Mouse (Mus musculus): ENCODE data around the gene Skap1. TPM values are rescaled to one million over a fixed set of nuclear protein-coding genes. Genes with fewer than 3 reads are reported as not detected.

Skap1 gene
- total and polyA plus RNA-seq, 3 experiments, result 0.25 to 0.98 TPM; not detected in 1

DNA sequence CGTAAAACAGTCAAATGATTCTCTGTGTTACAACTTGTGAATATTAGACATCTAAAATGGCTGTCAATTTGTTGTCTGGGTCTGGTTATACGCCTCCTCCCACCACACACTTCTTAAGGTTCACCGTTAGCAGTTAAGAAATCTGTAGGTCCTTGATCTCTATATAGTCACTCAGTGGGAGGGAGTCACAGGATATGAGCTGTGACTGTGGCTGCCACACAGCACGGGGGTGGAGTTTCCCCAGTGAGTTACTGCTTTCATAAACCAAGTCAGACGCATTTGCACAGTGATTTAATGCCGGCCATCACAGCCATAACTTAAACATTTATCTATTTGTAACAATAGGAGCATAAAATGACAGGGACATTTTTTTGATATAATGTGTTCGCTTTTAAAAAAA, 2.6 kb downstream of the Skap1 start:
- H3K27ac ChIP-seq, result no peak overlapping the region
- DNase-seq, result no peak
- TF ChIP-seq EP300 (IDR thresholded peaks at IDR 0.05; ENCODE audit: insufficient read depth, low read depth, low read length) (no peak), CTCF (IDR thresholded peaks at IDR 0.05) (no peak), POLR2A (IDR thresholded peaks at IDR 0.05; ENCODE audit: insufficient read depth, low read depth, low read length) (no peak)
- H3K36me3 ChIP-seq (ENCODE audit: control insufficient read depth, insufficient read depth, low read length), result no peaks in the 10 kb centered on the region
- no peaks in the 10 kb centered on the region for H3K79me2 ChIP-seq (replicated peaks; ENCODE audit: control insufficient read depth, insufficient read depth, low read length)
- intact Hi-C loops (cut with DNase I), result no loop called here
- H3K27me3 ChIP-seq (ENCODE audit: control insufficient read depth, insufficient read depth, low read length), result peaks cover 6% of the 10 kb centered on the region
- no peak overlapping the region for H3K9ac ChIP-seq (ENCODE audit: low read depth, low read length)
- no peak overlapping the region for H3K4me3 ChIP-seq
- WGBS, result 51% methylated on average over 7 of the region's 7 CpGs
- H3K4me1 ChIP-seq (ENCODE audit: control insufficient read depth, insufficient read depth, low read length), result no peaks in the 10 kb centered on the region

DNA sequence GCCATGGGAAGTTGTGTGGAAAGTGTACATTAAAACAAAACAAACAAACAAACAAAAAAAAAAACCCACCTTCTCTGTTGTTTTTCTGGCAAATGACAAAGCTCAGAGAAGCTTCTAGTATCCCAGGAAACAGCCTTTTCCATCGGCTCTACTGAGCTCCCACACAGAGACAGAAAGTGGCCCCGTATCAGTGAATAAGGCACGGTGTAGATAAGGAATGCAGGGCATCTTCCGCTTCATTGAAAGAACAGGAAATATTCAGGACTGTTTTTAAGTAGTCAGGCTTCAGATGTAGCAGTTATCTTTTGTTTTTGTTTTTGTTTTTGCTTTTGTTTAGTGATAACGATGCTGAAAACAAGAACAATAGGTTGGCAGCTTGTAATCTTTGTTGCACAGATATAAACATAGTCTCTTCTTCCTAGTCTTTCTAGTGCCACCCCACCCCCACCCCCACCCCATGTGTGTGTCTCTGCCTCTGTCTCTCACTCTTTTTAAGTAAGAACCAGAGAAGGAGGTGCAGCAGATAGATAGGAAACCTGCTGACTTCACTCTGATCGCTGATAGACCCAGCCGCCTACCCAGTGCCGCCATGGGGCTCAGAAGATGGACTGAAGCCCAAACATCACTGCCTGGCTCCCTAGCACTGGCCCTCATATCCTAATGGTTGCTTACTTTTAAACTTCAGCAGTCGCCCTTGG, 3.8 kb downstream of the Skap1 start:
- no peak overlapping the region for H3K9ac ChIP-seq (ENCODE audit: low read depth, low read length)
- no peak for TF ChIP-seq CTCF (IDR thresholded peaks at IDR 0.05)
- H3K4me1 ChIP-seq (ENCODE audit: control insufficient read depth, insufficient read depth, low read length), result no peaks in the 10 kb centered on the region
- peaks cover 3% of the 10 kb centered on the region for H3K27me3 ChIP-seq (ENCODE audit: control insufficient read depth, insufficient read depth, low read length)
- 14% methylated on average over 9 of the region's 9 CpGs for WGBS
- H3K36me3 ChIP-seq (ENCODE audit: control insufficient read depth, insufficient read depth, low read length), result no peaks in the 10 kb centered on the region
- DNase-seq, result no peak
- H3K4me3 ChIP-seq, result no peak overlapping the region
- intact Hi-C loops (cut with DNase I), result no loop called here
- no peak overlapping the region for H3K27ac ChIP-seq
- no peaks in the 10 kb centered on the region for H3K79me2 ChIP-seq (replicated peaks; ENCODE audit: control insufficient read depth, insufficient read depth, low read length)

DNA sequence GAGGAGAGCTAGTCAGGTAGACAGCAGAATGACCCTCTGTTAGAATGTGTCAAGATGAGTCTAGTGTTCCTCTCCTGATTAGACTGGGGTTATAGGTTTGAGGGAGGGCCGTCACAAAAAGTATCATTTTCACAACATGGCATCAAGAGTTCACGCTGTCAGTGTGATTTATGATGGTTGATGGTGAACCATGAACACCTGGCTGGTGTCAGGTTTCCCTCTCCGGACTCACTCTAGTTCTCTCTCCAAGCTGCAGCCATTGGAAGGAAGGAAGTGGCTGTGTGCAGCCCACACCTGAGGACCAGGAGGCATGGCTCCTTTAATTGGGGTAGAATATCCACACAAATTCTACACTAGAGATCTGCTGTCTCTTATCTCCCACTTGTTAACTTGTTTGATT, 18.3 kb downstream of the Skap1 start:
- Histone ChIP-seq H3K4me3 (no peak overlapping the region), H3K9ac (ENCODE audit: low read depth, low read length) (no peak overlapping the region), H3K27ac (no peak overlapping the region), H3K4me1 (ENCODE audit: control insufficient read depth, insufficient read depth, low read length) (no peaks in the 10 kb centered on the region), H3K36me3 (ENCODE audit: control insufficient read depth, insufficient read depth, low read length) (no peaks in the 10 kb centered on the region), H3K79me2 (replicated peaks; ENCODE audit: control insufficient read depth, insufficient read depth, low read length) (no peaks in the 10 kb centered on the region), H3K27me3 (ENCODE audit: control insufficient read depth, insufficient read depth, low read length) (no peaks in the 10 kb centered on the region)
- TF ChIP-seq CTCF (IDR thresholded peaks at IDR 0.05), result no peak
- DNase-seq, result no peak
- intact Hi-C loops (cut with DNase I), result no loop called here
- WGBS, result 81% methylated on average over 3 of the region's 3 CpGs

DNA sequence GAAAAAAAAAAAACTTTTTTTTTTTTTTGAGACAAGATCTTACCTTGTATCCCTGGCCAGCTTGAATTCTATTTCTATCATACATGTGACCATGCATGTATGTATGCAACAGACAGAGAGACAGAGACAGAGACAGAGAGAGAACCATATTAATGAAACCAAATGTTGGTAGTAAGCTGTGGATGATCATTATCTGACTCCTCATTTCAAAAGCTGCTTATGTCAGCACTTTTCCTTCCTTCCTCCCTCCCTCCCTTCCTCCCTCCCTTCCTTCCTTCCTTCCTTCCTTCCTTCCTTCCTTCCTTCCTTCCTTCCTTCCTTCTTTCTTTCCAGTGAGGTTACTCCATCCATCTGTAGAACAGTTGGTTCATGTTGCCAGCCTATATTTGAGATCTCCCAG, 18.8 kb downstream of the Skap1 start:
- TF ChIP-seq POLR2A (IDR thresholded peaks at IDR 0.05; ENCODE audit: insufficient read depth, low read depth, low read length) (no peak), CTCF (IDR thresholded peaks at IDR 0.05) (no peak), EP300 (IDR thresholded peaks at IDR 0.05; ENCODE audit: insufficient read depth, low read depth, low read length) (no peak)
- intact Hi-C loops (cut with DNase I), result no loop called here
- Histone ChIP-seq H3K27ac (no peak overlapping the region), H3K36me3 (ENCODE audit: control insufficient read depth, insufficient read depth, low read length) (no peaks in the 10 kb centered on the region), H3K9ac (ENCODE audit: low read depth, low read length) (no peak overlapping the region), H3K79me2 (replicated peaks; ENCODE audit: control insufficient read depth, insufficient read depth, low read length) (no peaks in the 10 kb centered on the region), H3K27me3 (ENCODE audit: control insufficient read depth, insufficient read depth, low read length) (no peaks in the 10 kb centered on the region), H3K4me1 (ENCODE audit: control insufficient read depth, insufficient read depth, low read length) (no peaks in the 10 kb centered on the region), H3K4me3 (no peak overlapping the region)
- no peak for DNase-seq

DNA sequence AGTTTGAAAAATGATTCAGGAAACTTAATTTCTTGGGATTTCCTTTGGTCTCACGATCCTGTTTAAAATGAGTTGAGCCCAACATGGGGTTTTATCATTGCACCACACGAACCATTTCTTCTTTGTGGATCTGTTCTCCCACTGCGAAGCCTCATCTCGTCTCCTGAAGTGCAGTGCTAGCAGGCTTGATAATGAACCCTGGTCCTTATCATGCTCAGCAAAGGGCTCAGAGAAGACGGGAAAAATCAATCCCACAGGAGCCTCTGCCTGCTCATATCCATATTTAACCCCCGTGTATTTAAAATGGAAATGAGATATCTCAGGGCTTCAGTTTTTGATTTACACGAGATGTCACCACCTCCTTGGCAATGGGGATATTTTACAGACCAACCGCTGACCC, 34.1 kb downstream of the Skap1 start:
- Histone ChIP-seq H3K36me3 (ENCODE audit: control insufficient read depth, insufficient read depth, low read length) (no peaks in the 10 kb centered on the region), H3K4me3 (no peak overlapping the region), H3K27ac (no peak overlapping the region), H3K9ac (ENCODE audit: low read depth, low read length) (no peak overlapping the region), H3K4me1 (ENCODE audit: control insufficient read depth, insufficient read depth, low read length) (no peaks in the 10 kb centered on the region), H3K79me2 (replicated peaks; ENCODE audit: control insufficient read depth, insufficient read depth, low read length) (no peaks in the 10 kb centered on the region), H3K27me3 (ENCODE audit: control insufficient read depth, insufficient read depth, low read length) (peaks cover 3% of the 10 kb centered on the region; the same call in 1 of the 2 replicates)
- no peak for TF ChIP-seq POLR2A (IDR thresholded peaks at IDR 0.05; ENCODE audit: insufficient read depth, low read depth, low read length)
- TF ChIP-seq CTCF (IDR thresholded peaks at IDR 0.05), result no peak
- WGBS, result 27% methylated on average over 8 of the region's 8 CpGs
- intact Hi-C loops (cut with DNase I), result no loop called here
- no peak for DNase-seq

DNA sequence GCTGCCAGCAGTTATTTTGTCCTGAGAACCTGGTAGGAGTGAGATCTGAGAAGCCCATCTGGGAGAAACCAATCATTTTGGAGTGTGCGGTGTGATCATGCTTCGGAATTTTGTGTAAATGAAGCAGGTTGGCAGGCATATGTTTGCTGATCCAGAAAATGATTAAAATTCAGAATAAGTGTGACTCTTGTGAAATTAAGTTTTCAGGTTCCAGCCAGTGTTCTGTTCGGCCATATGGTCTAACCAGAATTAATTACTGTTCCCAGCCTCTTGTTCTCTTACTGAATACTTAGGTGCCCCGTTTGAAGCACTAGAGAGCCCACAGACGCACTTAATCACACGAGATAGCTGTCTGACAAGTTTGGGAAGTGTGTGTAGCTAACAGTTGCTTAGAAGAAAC, 36.6 kb downstream of the Skap1 start:
- no peak overlapping the region for H3K27ac ChIP-seq
- H3K36me3 ChIP-seq (ENCODE audit: control insufficient read depth, insufficient read depth, low read length), result no peaks in the 10 kb centered on the region
- no peak for TF ChIP-seq EP300 (IDR thresholded peaks at IDR 0.05; ENCODE audit: insufficient read depth, low read depth, low read length)
- no peak for TF ChIP-seq POLR2A (IDR thresholded peaks at IDR 0.05; ENCODE audit: insufficient read depth, low read depth, low read length)
- no peak for TF ChIP-seq CTCF (IDR thresholded peaks at IDR 0.05)
- H3K9ac ChIP-seq (ENCODE audit: low read depth, low read length), result no peak overlapping the region
- no peak for DNase-seq
- no peaks in the 10 kb centered on the region for H3K4me1 ChIP-seq (ENCODE audit: control insufficient read depth, insufficient read depth, low read length)
- WGBS, result 58% methylated on average over 6 of the region's 6 CpGs
- H3K27me3 ChIP-seq (ENCODE audit: control insufficient read depth, insufficient read depth, low read length), result peaks cover 3% of the 10 kb centered on the region; the same call in 1 of the 2 replicates
- H3K4me3 ChIP-seq, result no peak overlapping the region
- H3K79me2 ChIP-seq (replicated peaks; ENCODE audit: control insufficient read depth, insufficient read depth, low read length), result no peaks in the 10 kb centered on the region
- intact Hi-C loops (cut with DNase I), result no loop called here
